Mouse (Mus musculus) neural tube, postnatal 0 days (tissue): ENCODE data around the gene Olfr1199. TPM values are rescaled to one million over a fixed set of nuclear protein-coding genes. Genes with fewer than 3 reads are reported as not detected.

ENCODE experiments used
- polyA plus RNA-seq: library from polyadenylated mRNA; unstranded; fragments of >200 nt; fragmentation: Nextera tagmentation; extraction: Ambion mirVana; gene quantifications from 2 replicates; pipeline ENCODE4 v1.2.1, GENCODE M21; 2015

Olfr1199 gene
- polyA plus RNA-seq = not detected in 2 replicates

DNA sequence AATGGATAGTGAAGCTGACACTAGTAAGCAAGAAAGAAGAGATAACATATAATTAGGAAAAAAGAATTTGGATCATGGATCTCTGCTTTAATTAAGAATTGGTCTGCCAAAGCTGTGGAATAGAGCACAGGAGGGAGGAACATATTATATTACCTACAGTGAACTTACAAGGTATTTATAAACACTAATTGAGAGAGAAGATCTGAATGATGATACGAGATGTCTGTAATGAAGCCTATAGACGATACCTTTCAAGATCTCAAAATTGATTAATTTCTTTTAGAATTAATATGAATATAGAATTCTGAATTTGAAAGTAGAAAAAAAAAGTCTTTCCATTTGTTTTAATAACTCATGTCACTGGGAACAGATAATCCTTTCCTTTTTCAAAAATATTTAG, at the start of gene Olfr1199:
TSS of gene Olfr1199 (minus strand) at position 101 of the 400 bp plus-strand sequence.

DNA sequence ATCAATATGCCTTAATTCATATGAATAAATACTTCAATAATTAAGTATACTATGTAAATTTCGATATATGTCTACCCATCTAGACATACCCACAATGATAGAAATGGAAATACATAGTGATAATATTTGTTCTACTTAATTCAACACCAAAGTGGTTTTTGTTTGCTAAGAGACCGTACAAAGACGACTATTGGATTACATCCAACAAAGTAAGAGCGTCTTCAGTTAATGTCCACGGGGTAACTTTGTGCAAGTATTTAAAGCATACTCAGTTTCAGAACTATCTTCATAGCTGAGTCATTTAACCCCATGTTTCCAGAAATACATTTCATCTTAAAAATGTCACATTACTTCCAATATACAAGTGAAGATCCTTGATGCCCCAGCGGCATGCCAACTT, 32.5 kb upstream of the Olfr1199 start, which contains the start of gene Olfr1201:
TSS of gene Olfr1201 (plus strand) at position 301 of the 400 bp plus-strand sequence.

DNA sequence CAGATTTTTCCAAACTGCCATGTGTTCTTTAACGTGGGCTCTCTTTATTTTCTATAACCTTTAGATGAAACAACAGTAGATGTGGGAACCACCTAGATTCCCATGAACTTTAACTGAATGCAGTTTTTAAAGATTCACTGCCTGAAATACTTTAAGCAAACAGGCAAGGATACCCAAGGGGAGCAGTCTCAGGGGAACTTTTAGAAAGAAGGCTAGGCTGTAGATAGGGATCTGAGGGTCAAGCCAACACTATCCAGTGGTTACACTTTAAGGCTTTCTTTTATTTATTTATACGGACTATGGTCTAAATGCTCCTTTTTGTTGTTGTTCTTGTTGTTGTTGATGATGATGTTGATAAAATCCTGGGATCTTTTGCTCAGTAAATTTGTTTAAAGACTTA, 10.1 kb upstream of the Olfr1199 start, which contains the start of gene Olfr1200:
TSS of gene Olfr1200 (minus strand) at position 101 of the 400 bp plus-strand sequence.

DNA sequence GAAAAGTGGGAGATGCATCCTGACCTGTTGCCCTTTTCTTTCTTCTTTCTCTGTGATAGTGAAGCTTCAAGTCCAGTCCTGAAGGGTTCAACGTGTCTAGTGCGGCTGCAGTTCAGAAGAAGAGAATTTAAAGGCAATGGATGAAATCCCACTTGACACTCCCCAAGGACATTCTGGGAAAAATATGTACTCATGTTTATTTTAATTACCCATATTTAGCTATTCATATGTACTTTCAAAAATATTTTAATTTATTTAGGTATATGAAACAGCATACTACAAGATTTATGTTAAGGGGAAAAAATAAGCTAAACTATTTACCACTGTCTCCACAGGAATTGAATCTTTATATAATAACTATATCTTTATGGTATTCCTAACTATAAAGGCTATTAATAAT, 9.0 kb downstream of the Olfr1199 start, which contains the start of gene Olfr1198:
TSS of gene Olfr1198 (minus strand) at position 101 of the 400 bp plus-strand sequence.

DNA sequence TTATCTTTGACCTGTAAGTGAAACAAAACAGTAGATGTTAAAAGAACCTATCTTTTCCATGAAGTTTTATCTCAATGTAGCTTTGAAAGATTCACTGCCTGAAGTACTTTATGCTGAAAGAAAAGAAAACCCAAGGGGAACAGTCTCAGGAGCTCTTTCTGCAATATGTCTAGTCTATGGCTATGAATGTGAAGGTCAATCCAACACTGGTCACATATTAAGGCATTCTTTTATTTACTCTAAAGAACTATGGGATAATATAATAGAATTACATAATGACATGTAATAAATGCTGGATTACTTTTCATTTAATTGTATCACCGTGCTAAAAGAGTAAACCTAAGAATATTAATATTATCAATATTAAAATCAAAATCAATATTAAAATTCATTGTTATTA, 28.0 kb downstream of the Olfr1199 start, which contains the start of gene Olfr1197:
TSS of gene Olfr1197 (minus strand) at position 101 of the 400 bp plus-strand sequence.

DNA sequence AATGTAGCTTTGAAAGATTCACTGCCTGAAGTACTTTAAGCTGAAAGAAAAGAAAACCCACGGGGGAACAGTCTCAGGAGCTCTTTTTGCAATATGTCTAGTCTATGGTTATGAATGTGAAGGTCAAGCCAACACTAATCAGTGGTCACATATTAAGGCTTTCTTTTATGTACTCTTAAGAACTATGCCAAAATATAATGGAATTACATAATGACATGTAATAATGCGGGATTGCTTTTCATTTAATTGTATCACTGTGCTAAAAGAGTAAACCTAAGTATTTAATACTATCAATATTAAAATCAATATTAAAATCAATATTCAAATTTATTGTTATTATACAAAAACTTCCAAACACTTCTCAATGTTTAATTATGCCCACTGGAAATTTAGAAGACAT, 55.8 kb downstream of the Olfr1199 start, which contains the start of gene Olfr1196:
TSS of gene Olfr1196 (minus strand) at position 101 of the 400 bp plus-strand sequence.

Other genes starting within 250 kb of the Olfr1199 start
- gene Olfr1186, start 241.9 kb downstream of the Olfr1199 start, polyA plus RNA-seq = not detected in 2 replicates
- gene Olfr1188, start 203.5 kb downstream of the Olfr1199 start, polyA plus RNA-seq = not detected in 2 replicates
- gene Olfr1189, start 174.0 kb downstream of the Olfr1199 start, polyA plus RNA-seq = not detected in 2 replicates
- gene Olfr1191-ps1, start 119.9 kb downstream of the Olfr1199 start, polyA plus RNA-seq = not detected in 2 replicates
- not detected in 2 replicates for gene Olfr1192-ps1, start 112.0 kb downstream of the Olfr1199 start, polyA plus RNA-seq
- gene Olfr1193, start 84.8 kb downstream of the Olfr1199 start, polyA plus RNA-seq = not detected in 2 replicates
- gene Olfr1195, start 71.3 kb downstream of the Olfr1199 start, polyA plus RNA-seq = not detected in 2 replicates
- gene Olfr1196, start 55.9 kb downstream of the Olfr1199 start, polyA plus RNA-seq = not detected in 2 replicates
- not detected in 2 replicates for gene Olfr1197, start 28.1 kb downstream of the Olfr1199 start, polyA plus RNA-seq
- not detected in 2 replicates for gene Olfr1198, start 9.1 kb downstream of the Olfr1199 start, polyA plus RNA-seq
- gene Olfr1200, start 10.0 kb upstream of the Olfr1199 start, polyA plus RNA-seq = not detected in 2 replicates
- not detected in 2 replicates for gene Olfr1201, start 32.6 kb upstream of the Olfr1199 start, polyA plus RNA-seq
- not detected in 2 replicates for gene Olfr1202, start 54.0 kb upstream of the Olfr1199 start, polyA plus RNA-seq
- not detected in 2 replicates for gene Olfr1205, start 69.3 kb upstream of the Olfr1199 start, polyA plus RNA-seq
- gene Olfr1204, start 88.8 kb upstream of the Olfr1199 start, polyA plus RNA-seq = not detected in 2 replicates
- not detected in 2 replicates for gene Olfr1206, start 102.8 kb upstream of the Olfr1199 start, polyA plus RNA-seq
- not detected in 2 replicates for gene Olfr1208, start 141.8 kb upstream of the Olfr1199 start, polyA plus RNA-seq
- not detected in 2 replicates for gene Olfr1209, start 154.7 kb upstream of the Olfr1199 start, polyA plus RNA-seq
- gene Olfr1211, start 177.6 kb upstream of the Olfr1199 start, polyA plus RNA-seq = not detected in 2 replicates
- not detected in 2 replicates for gene Olfr1212, start 193.5 kb upstream of the Olfr1199 start, polyA plus RNA-seq
- gene Gm13762, start 219.8 kb upstream of the Olfr1199 start, polyA plus RNA-seq = not detected in 2 replicates
- gene Olfr1214, start 232.2 kb upstream of the Olfr1199 start, polyA plus RNA-seq = not detected in 2 replicates
- gene Olfr1215, start 246.5 kb upstream of the Olfr1199 start, polyA plus RNA-seq = not detected in 2 replicates